ENCODE assay signal across 9 mouse cellular contexts in genomic region chr11:106026465-106027151, GRCm38 (mm10). TPM values are rescaled to one million over a fixed set of nuclear protein-coding genes. Genes with fewer than 3 reads are reported as not detected.
DNase-seq lines count a peak whose midpoint lies in the region; ATAC-seq and TF ChIP-seq lines count a peak whose summit lies in the region.
"Had no signal": no experiment of that assay in that cellular context is flagged by ENCODE, and none has a peak within 500 bp of the region (broad histone marks: within the 10 kb centered on the region; RNA-seq: fewer than 3 reads in every experiment).

No protein-coding gene starts in this region.

- H3K9ac ChIP-seq in kidney, postnatal 0 days (ENCODE audit: low read depth, low read length): no peak overlapping the region
- H3K9ac ChIP-seq in liver, embryonic 12.5 days: no peak overlapping the region
- H3K9ac ChIP-seq: heart, embryonic 13.5 days had no signal

- H3K79me3 ChIP-seq in C2C12 (ENCODE audit: low read depth): no peaks in the 10 kb centered on the region

- no peak overlapping the region for H3ac ChIP-seq in C2C12 (ENCODE audit: control insufficient read depth, insufficient read length, low read depth)

- H3K4me2 ChIP-seq in kidney, postnatal 0 days (ENCODE audit: low read length): no peak overlapping the region
- peak overlapping the region; percentile 15; the same call in 1 of the 2 replicates for H3K4me2 ChIP-seq in liver, embryonic 12.5 days
- H3K4me2 ChIP-seq: heart, embryonic 13.5 days had no signal

- intact Hi-C loops in gastrocnemius, postnatal 14 days (cut with DNase I; ENCODE audit: low total_unique reads): loop anchor here (2.0 kb wide), 2 partner anchors 26 to 100 kb away; no protein-coding TSS in a partner anchor

- H3K79me2 ChIP-seq in C2C12 (ENCODE audit: control insufficient read depth, insufficient read depth): no peaks in the 10 kb centered on the region

- peak; percentile 87 for TF ChIP-seq CTCF in C2C12 (IDR thresholded peaks at IDR 0.05; ENCODE audit: control insufficient read depth, insufficient read depth, insufficient read length)
- peak; percentile 48; the same call in 1 of the 2 replicates for TF ChIP-seq CTCF in G1E (IDR thresholded peaks at IDR 0.05; ENCODE audit: low read depth, low read length)
- TF ChIP-seq CTCF in kidney, postnatal 0 days (IDR thresholded peaks at IDR 0.05; ENCODE audit: low read depth): peak; percentile 83

- H3K4me3 ChIP-seq in C2C12 (ENCODE audit: insufficient read depth, poor library complexity, severe bottlenecking): no peak overlapping the region
- H3K4me3 ChIP-seq in G1E (ENCODE audit: low read depth, low read length): no peak overlapping the region
- no peak overlapping the region for H3K4me3 ChIP-seq in kidney, postnatal 0 days (replicated peaks; ENCODE audit: low read depth, low read length)
- H3K4me3 ChIP-seq in liver, embryonic 12.5 days: no peak overlapping the region
- H3K4me3 ChIP-seq: heart, embryonic 13.5 days had no signal

- no peaks in the 10 kb centered on the region for H3K36me3 ChIP-seq in C2C12 (ENCODE audit: control insufficient read depth, insufficient read depth)
- no peaks in the 10 kb centered on the region for H3K36me3 ChIP-seq in G1E (replicated peaks)
- no peaks in the 10 kb centered on the region; the same call in 1 of the 2 replicates for H3K36me3 ChIP-seq in kidney, postnatal 0 days (ENCODE audit: insufficient read depth, low read length)
- peaks cover 13% of the 10 kb centered on the region for H3K36me3 ChIP-seq in liver, embryonic 12.5 days
- H3K36me3 ChIP-seq: heart, embryonic 13.5 days had no signal

- H3K4me1 ChIP-seq in G1E (ENCODE audit: insufficient read depth, low read depth, low read length): peaks cover 17% of the 10 kb centered on the region
- H3K4me1 ChIP-seq in kidney, postnatal 0 days (replicated peaks; ENCODE audit: insufficient read depth, low read length): no peaks in the 10 kb centered on the region
- peaks cover 20% of the 10 kb centered on the region for H3K4me1 ChIP-seq in liver, embryonic 12.5 days
- H3K4me1 ChIP-seq: heart, embryonic 13.5 days had no signal

- DNase-seq in G1E (ENCODE audit: low spot score): peak; percentile 65
- peak; percentile 54 for DNase-seq in cerebellum, adult 9-11 months
- peak; percentile 55 for DNase-seq in gastrocnemius, postnatal 14 days
- DNase-seq in kidney, postnatal 0 days (ENCODE audit: low spot score): peak; percentile 68
- DNase-seq in retina, adult 2 months (ENCODE audit: low read depth, low spot score): peak; percentile 50
- peak; percentile 76 to 78 for DNase-seq in thymus, postnatal 36 days

- no peaks in the 10 kb centered on the region for H3K9me3 ChIP-seq in G1E (replicated peaks)
- H3K9me3 ChIP-seq in kidney, postnatal 0 days (replicated peaks; ENCODE audit: low read length): no peaks in the 10 kb centered on the region
- H3K9me3 ChIP-seq in liver, embryonic 12.5 days (replicated peaks): no peaks in the 10 kb centered on the region
- H3K9me3 ChIP-seq: heart, embryonic 13.5 days had no signal

- no peak overlapping the region for H3K27ac ChIP-seq in kidney, postnatal 0 days
- H3K27ac ChIP-seq in liver, embryonic 12.5 days: no peak overlapping the region
- H3K27ac ChIP-seq: heart, embryonic 13.5 days had no signal

- WGBS in kidney, postnatal 0 days: 29% methylated on average over 10 of the region's 11 CpGs
- 31% methylated on average over 11 of the region's 11 CpGs for WGBS in liver, embryonic 12.5 days (ENCODE audit: insufficient replicate concordance)

- ATAC-seq in G1E (ENCODE audit: extremely low read depth, insufficient number of reproducible peaks, low FRiP score, poor library complexity, severe bottlenecking): peak; percentile 22; the same call in 1 of the 2 replicates
- ATAC-seq in kidney, postnatal 0 days (replicated peaks; ENCODE audit: low FRiP score, low read depth): no peak
- ATAC-seq in liver, embryonic 12.5 days: 0 out of 2 replicates have a peak, but pooled peaks have one; percentile 35

- H3K27me3 ChIP-seq in C2C12 (ENCODE audit: control insufficient read depth, insufficient read depth, insufficient read length) (peaks cover 33% of the 10 kb centered on the region), G1E (ENCODE audit: insufficient read depth, low read length) (peaks cover 46% of the 10 kb centered on the region)
- no peaks in the 10 kb centered on the region for H3K27me3 ChIP-seq in kidney, postnatal 0 days (ENCODE audit: insufficient read depth, low read length)
- peaks cover 39% of the 10 kb centered on the region for H3K27me3 ChIP-seq in liver, embryonic 12.5 days (replicated peaks)

TF ChIP-seq in C2C12, 6 proteins besides CTCF, POLR2A, EP300 and RAD21:
- TF ChIP-seq USF1 (IDR thresholded peaks at IDR 0.05; ENCODE audit: low read depth) (no peak), MYOG (IDR thresholded peaks at IDR 0.05; ENCODE audit: control insufficient read depth, extremely low read depth, insufficient read length) (no peak), MAX (IDR thresholded peaks at IDR 0.05) (no peak), CEBPB (IDR thresholded peaks at IDR 0.05; ENCODE audit: low read depth) (no peak), MYOD1 (IDR thresholded peaks at IDR 0.05; ENCODE audit: control insufficient read depth, insufficient read length, low read depth) (no peak), FOSL1 (IDR thresholded peaks at IDR 0.05; ENCODE audit: insufficient read depth, low read length, poor library complexity, severe bottlenecking) (no peak)

RNA-seq across cellular contexts. Expression of gene Dcaf7, which starts 10.1 kb away (rescaled TPM):
- 35.2 TPM for polyA plus RNA-seq in C2C12 (2012; fragmentation: generic; extraction: Trizol)
- total RNA-seq in G1E (2014; fragmentation: Nextera tagmentation): 70.7 and 84.6 TPM in 2 replicates
- total RNA-seq in G1E (2017): 70.0 and 74.3 TPM in 2 replicates
- 40.4 and 59.3 TPM in 2 replicates for polyA plus RNA-seq in G1E (2012)
- 10 to 100 TPM; 31.4 to 34.0 TPM for total RNA-seq in gastrocnemius, postnatal 14 days (2021)
- polyA plus RNA-seq in kidney, postnatal 0 days (2015; fragmentation: Nextera tagmentation; extraction: Ambion mirVana): 41.0 and 43.1 TPM in 2 replicates
- 41.5 and 43.0 TPM in 2 replicates for polyA plus RNA-seq in liver, embryonic 12.5 days (2016; fragmentation: Nextera tagmentation; extraction: Ambion mirVana)

RNA-seq across cellular contexts. Expression of gene Kcnh6, which starts 18.7 kb away (rescaled TPM):
- polyA plus RNA-seq in C2C12 (2012; fragmentation: generic; extraction: Trizol) (not detected), G1E (2012) (not detected in 2 replicates)
- total RNA-seq in G1E (2014; fragmentation: Nextera tagmentation) (not detected in 2 replicates), G1E (2017) (not detected in 2 replicates)
- total RNA-seq in gastrocnemius, postnatal 14 days (2021): not detected
- 0.05 and 0.10 TPM in 2 replicates for polyA plus RNA-seq in kidney, postnatal 0 days (2015; fragmentation: Nextera tagmentation; extraction: Ambion mirVana)
- 0.06 and 0.08 TPM in 2 replicates for polyA plus RNA-seq in liver, embryonic 12.5 days (2016; fragmentation: Nextera tagmentation; extraction: Ambion mirVana)

RNA-seq across cellular contexts. Expression of gene Ace3, which starts 32.1 kb away (rescaled TPM):
- not detected for polyA plus RNA-seq in C2C12 (2012; fragmentation: generic; extraction: Trizol)
- not detected in 2 replicates for total RNA-seq in G1E (2014; fragmentation: Nextera tagmentation)
- not detected in 2 replicates for total RNA-seq in G1E (2017)
- polyA plus RNA-seq in G1E (2012): not detected in 2 replicates
- total RNA-seq in gastrocnemius, postnatal 14 days (2021): not detected
- polyA plus RNA-seq in kidney, postnatal 0 days (2015; fragmentation: Nextera tagmentation; extraction: Ambion mirVana): 0.06 TPM in 1 of 2 replicates, not detected in the other
- polyA plus RNA-seq in liver, embryonic 12.5 days (2016; fragmentation: Nextera tagmentation; extraction: Ambion mirVana): not detected in 2 replicates
- polyA plus RNA-seq: heart, embryonic 13.5 days had no signal

RNA-seq across cellular contexts. Expression of gene Taco1, which starts 39.3 kb away (rescaled TPM):
- polyA plus RNA-seq in C2C12 (2012; fragmentation: generic; extraction: Trizol) (15.8 TPM), G1E (2012) (18.6 and 19.2 TPM in 2 replicates)
- total RNA-seq in G1E (2014; fragmentation: Nextera tagmentation) (14.6 and 20.3 TPM in 2 replicates), G1E (2017) (20.4 and 21.4 TPM in 2 replicates)
- total RNA-seq in gastrocnemius, postnatal 14 days (2021): 10 to 100 TPM; 38.8 to 42.5 TPM
- 10.5 and 10.8 TPM in 2 replicates for polyA plus RNA-seq in kidney, postnatal 0 days (2015; fragmentation: Nextera tagmentation; extraction: Ambion mirVana)
- 9.6 and 10.6 TPM in 2 replicates for polyA plus RNA-seq in liver, embryonic 12.5 days (2016; fragmentation: Nextera tagmentation; extraction: Ambion mirVana)

RNA-seq across cellular contexts. Expression of gene Map3k3, which starts 57.8 kb away (rescaled TPM):
- polyA plus RNA-seq in C2C12 (2012; fragmentation: generic; extraction: Trizol) (23.1 TPM), G1E (2012) (4.5 and 4.9 TPM in 2 replicates)
- total RNA-seq in G1E (2014; fragmentation: Nextera tagmentation) (21.1 and 30.0 TPM in 2 replicates), G1E (2017) (29.5 and 31.9 TPM in 2 replicates)
- 10 to 100 TPM; 22.1 to 22.7 TPM for total RNA-seq in gastrocnemius, postnatal 14 days (2021)
- polyA plus RNA-seq in kidney, postnatal 0 days (2015; fragmentation: Nextera tagmentation; extraction: Ambion mirVana): 20.0 and 20.5 TPM in 2 replicates
- polyA plus RNA-seq in liver, embryonic 12.5 days (2016; fragmentation: Nextera tagmentation; extraction: Ambion mirVana): 9.7 and 11.2 TPM in 2 replicates
